Mouse (Mus musculus) midbrain, embryonic 15.5 days (tissue): ENCODE measurements at regions not wholly inside any gene's neighbourhood (a gene's known extent, or its start where the extent isn't known, plus 50 kb on each side); places are given as distances from the start of the nearest gene placed in this dataset.

Source experiments
- ATAC-seq: fragments of 200-750 bp; cut with Nextera tagmentation; replicated peaks from 2 replicates; pipeline ENCODE4 v1.8.0; 2017; ENCODE audit warnings: moderate TSS enrichment
- H3K27ac ChIP-seq: fragments of 300-500 bp; sonication (generic); 2 replicates; pipeline ENCODE4 v1.5.1; 2015; ENCODE audit warnings: mild to moderate bottlenecking, inconsistent platforms
- H3K27me3 ChIP-seq: fragments of 300-500 bp; sonication (generic); replicated peaks from 2 replicates; pipeline ENCODE4 v1.6.1; 2015; ENCODE audit warnings: inconsistent platforms
- H3K36me3 ChIP-seq: fragments of 300-500 bp; sonication (generic); replicated peaks from 2 replicates; pipeline ENCODE4 v1.6.1; 2015; ENCODE audit warnings: inconsistent platforms
- H3K4me1 ChIP-seq: fragments of 300-500 bp; sonication (generic); 2 replicates; pipeline ENCODE4 v1.6.1; 2015; ENCODE audit warnings: inconsistent platforms
- H3K4me2 ChIP-seq: fragments of 300-500 bp; sonication (generic); 2 replicates; pipeline ENCODE4 v1.6.1; 2015; ENCODE audit warnings: inconsistent platforms, mild to moderate bottlenecking, moderate library complexity
- H3K4me3 ChIP-seq: fragments of 300-500 bp; sonication (generic); 2 replicates; pipeline ENCODE4 v1.5.1; 2015; ENCODE audit warnings: mild to moderate bottlenecking, inconsistent platforms
- H3K9ac ChIP-seq: fragments of 300-500 bp; sonication (generic); 2 replicates; pipeline ENCODE4 v1.6.1; 2015; ENCODE audit warnings: mild to moderate bottlenecking, inconsistent platforms
- H3K9me3 ChIP-seq: fragments of 300-500 bp; sonication (generic); 2 replicates; pipeline ENCODE4 v1.6.1; 2016; ENCODE audit warnings: inconsistent platforms
- WGBS: fragments of 180-500 bp; shearing (Covaris S2); methylation state at CpG from one replicate; pipeline ENCODE4 v1.1.7; 2015; ENCODE audit warnings: mixed read lengths; 5-methylcytosine and 5-hydroxymethylcytosine counted together

DNA sequence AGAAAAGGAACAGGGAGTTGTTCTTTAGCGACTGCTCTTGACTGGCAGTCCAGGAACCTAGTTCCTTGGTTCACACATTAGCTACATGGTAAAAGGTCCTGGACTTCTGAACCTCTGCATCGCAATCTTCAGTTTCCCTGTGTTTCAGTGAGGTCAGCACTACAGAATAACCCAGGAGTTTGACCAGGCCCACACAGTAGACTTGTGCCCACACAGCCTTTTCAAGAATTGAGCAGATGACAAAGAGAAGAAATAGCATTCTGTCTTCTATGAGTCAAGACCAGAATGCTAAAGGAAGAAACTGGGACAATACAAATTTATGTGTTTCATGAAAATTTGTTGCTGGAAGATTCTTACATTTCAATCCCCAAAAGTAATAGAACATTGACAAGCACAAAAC is 1162.7 kb upstream of the Slc39a10 start:
- Histone ChIP-seq H3K9ac (no peak overlapping the region), H3K4me2 (no peak overlapping the region), H3K4me3 (no peak overlapping the region), H3K4me1 (no peaks in the 10 kb centered on the region), H3K27ac (no peak overlapping the region), H3K36me3 (no peaks in the 10 kb centered on the region), H3K9me3 (no peaks in the 10 kb centered on the region), H3K27me3 (no peaks in the 10 kb centered on the region)
- no peak for ATAC-seq
- WGBS = 86% methylated on average over 2 of the region's 2 CpGs

- ATAC-seq = peak; percentile 75
- Histone ChIP-seq H3K36me3 (no peaks in the 10 kb centered on the region), H3K4me1 (no peaks in the 10 kb centered on the region), H3K4me2 (no peak overlapping the region), H3K9me3 (no peaks in the 10 kb centered on the region), H3K27ac (no peak overlapping the region), H3K27me3 (no peaks in the 10 kb centered on the region), H3K4me3 (no peak overlapping the region), H3K9ac (no peak overlapping the region)
- 78% methylated on average over 2 of the region's 2 CpGs for WGBS
Observed at GRCm38 (mm10) chr1:48031631-48032030, 1139.0 kb upstream of the Slc39a10 start.
